Mouse (Mus musculus) MEL (cell line): ENCODE results near the gene Nr1h4. TPM values are rescaled to one million over a fixed set of nuclear protein-coding genes. Genes with fewer than 3 reads are reported as not detected.

Experiments used
- DNase-seq: peaks from one replicate; pipeline ENCODE4 v3.0.0; 2011; ENCODE audit warnings: low read depth, low spot score
- H3K27ac ChIP-seq: 2 replicates; pipeline ENCODE4 v1.5.1; 2012; ENCODE audit warnings: low read depth, mild to moderate bottlenecking, control low read depth, low read length, moderate library complexity; ENCODE audit not compliant: control insufficient read depth
- H3K27me3 ChIP-seq, 2 experiments: fragments of 150-350 bp in 1 of 2; sonication (generic) in 1 of 2; 2 replicates each; pipeline ENCODE4 v1.6.1; 2012; ENCODE audit warnings: low read length in 2 of 2, mild to moderate bottlenecking in 2 of 2, improper control_type of control experiment in 1 of 2, moderate library complexity in 1 of 2; ENCODE audit not compliant: insufficient read depth in 2 of 2, control insufficient read depth in 1 of 2
- H3K36me3 ChIP-seq, 2 experiments: 2 replicates each; pipeline ENCODE4 v1.6.1; 2012 to 2014; ENCODE audit warnings: low read length in 2 of 2, improper control_type of control experiment in 1 of 2, inconsistent platforms in 1 of 2, mild to moderate bottlenecking in 1 of 2; ENCODE audit not compliant: insufficient read depth in 2 of 2, control insufficient read depth in 1 of 2
- H3K4me1 ChIP-seq, 2 experiments: fragments of 150-350 bp in 1 of 2; sonication (generic) in 1 of 2; 2 replicates each; pipeline ENCODE4 v1.6.1; 2012; ENCODE audit warnings: low read length in 2 of 2, improper control_type of control experiment in 1 of 2, mild to moderate bottlenecking in 1 of 2; ENCODE audit not compliant: insufficient read depth in 2 of 2, control insufficient read depth in 1 of 2
- H3K4me3 ChIP-seq, 2 experiments: fragments of 150-350 bp in 1 of 2; sonication (generic) in 1 of 2; 2 replicates each; pipeline ENCODE4 v1.5.1; 2012; ENCODE audit warnings: low read depth in 2 of 2, low read length in 2 of 2, mild to moderate bottlenecking in 2 of 2, moderate library complexity in 2 of 2, control low read depth in 1 of 2, improper control_type of control experiment in 1 of 2; ENCODE audit not compliant: control insufficient read depth in 1 of 2, insufficient read depth in 1 of 2
- H3K79me2 ChIP-seq: 2 replicates; pipeline ENCODE4 v1.6.1; 2012; ENCODE audit warnings: mild to moderate bottlenecking, low read length, moderate library complexity; ENCODE audit not compliant: control insufficient read depth, poor library complexity, insufficient read depth
- H3K9ac ChIP-seq: 2 replicates; pipeline ENCODE4 v1.6.1; 2012; ENCODE audit warnings: low read depth, mild to moderate bottlenecking, control low read depth, low read length, moderate library complexity; ENCODE audit not compliant: control insufficient read depth, poor library complexity, severe bottlenecking
- H3K9me3 ChIP-seq: fragments of 150-350 bp; sonication (generic); replicated peaks from 2 replicates; pipeline ENCODE4 v1.6.1; 2012; ENCODE audit warnings: mild to moderate bottlenecking, low read length, improper control_type of control experiment, moderate library complexity; ENCODE audit not compliant: insufficient read depth
- CHD1 ChIP-seq: IDR thresholded peaks from 2 replicates; pipeline ENCODE4 v1.6.1; 2012; ENCODE audit warnings: low read depth, mild to moderate bottlenecking, inconsistent platforms, low read length, improper control_type of control experiment
- CHD2 ChIP-seq: IDR thresholded peaks from 2 replicates; pipeline ENCODE4 v1.6.1; 2011; ENCODE audit warnings: low read length, improper control_type of control experiment
- CTCF ChIP-seq, 3 experiments: IDR thresholded peaks in 2 of 3; conservative IDR thresholded peaks in 1 of 3; 2 replicates each; pipeline ENCODE4 v1.5.1; 2011 to 2012; ENCODE audit warnings: low read length in 3 of 3, low read depth in 2 of 3, mild to moderate bottlenecking in 2 of 3, improper control_type of control experiment in 1 of 3, inconsistent platforms in 1 of 3, mixed read lengths in 1 of 3, moderate library complexity in 1 of 3; ENCODE audit not compliant: control insufficient read depth in 1 of 3, insufficient read depth in 1 of 3, poor library complexity in 1 of 3, severe bottlenecking in 1 of 3
- E2F4 ChIP-seq: IDR thresholded peaks from 2 replicates; pipeline ENCODE4 v1.6.1; 2011; ENCODE audit warnings: low read depth, low read length, improper control_type of control experiment, borderline replicate concordance
- KAT2A ChIP-seq: conservative IDR thresholded peaks from 2 replicates; pipeline ENCODE4 v1.6.1; 2012; ENCODE audit warnings: low read depth, low read length, improper control_type of control experiment, inconsistent platforms
- MAFK ChIP-seq: IDR thresholded peaks from 2 replicates; pipeline ENCODE4 v1.6.1; 2011; ENCODE audit warnings: low read depth, mild to moderate bottlenecking, low read length, improper control_type of control experiment, borderline replicate concordance
- MAX ChIP-seq: IDR thresholded peaks from 2 replicates; pipeline ENCODE4 v1.6.1; 2011; ENCODE audit warnings: low read length, improper control_type of control experiment
- MAZ ChIP-seq: IDR thresholded peaks from 2 replicates; pipeline ENCODE4 v1.6.1; 2012; ENCODE audit warnings: low read depth, mild to moderate bottlenecking, inconsistent platforms, low read length, improper control_type of control experiment
- MEF2A ChIP-seq: IDR thresholded peaks from 2 replicates; pipeline ENCODE4 v1.6.1; 2014; ENCODE audit warnings: low read depth, mild to moderate bottlenecking, inconsistent platforms, low read length, improper control_type of control experiment; ENCODE audit not compliant: poor library complexity, insufficient replicate concordance, severe bottlenecking; ENCODE audit errors: extremely low read depth
- MYB ChIP-seq: IDR thresholded peaks from 2 replicates; pipeline ENCODE4 v1.6.1; 2011; ENCODE audit warnings: mild to moderate bottlenecking, low read depth, low read length, improper control_type of control experiment
- MYC ChIP-seq: IDR thresholded peaks from 2 replicates; pipeline ENCODE4 v1.6.1; 2011; ENCODE audit warnings: low read depth, mild to moderate bottlenecking, low read length, improper control_type of control experiment, moderate library complexity
- NELFE ChIP-seq: IDR thresholded peaks from 2 replicates; pipeline ENCODE4 v1.6.1; 2011; ENCODE audit warnings: low read depth, low read length, improper control_type of control experiment
- POLR2AphosphoS2 ChIP-seq: IDR thresholded peaks from 2 replicates; pipeline ENCODE4 v1.6.1; 2011; ENCODE audit warnings: low read length, improper control_type of control experiment
- POLR2AphosphoS5 ChIP-seq: IDR thresholded peaks from 2 replicates; pipeline ENCODE4 v1.6.1; 2012; ENCODE audit warnings: low read depth, borderline replicate concordance, mild to moderate bottlenecking, inconsistent platforms, low read length, moderate library complexity, mixed read lengths
- RCOR1 ChIP-seq: IDR thresholded peaks from 2 replicates; pipeline ENCODE4 v1.6.1; 2012; ENCODE audit warnings: low read depth, mild to moderate bottlenecking, inconsistent platforms, low read length, improper control_type of control experiment
- SIN3A ChIP-seq: IDR thresholded peaks from 2 replicates; pipeline ENCODE4 v1.6.1; 2012; ENCODE audit warnings: low read length, improper control_type of control experiment, inconsistent platforms
- SMC3 ChIP-seq: IDR thresholded peaks from 2 replicates; pipeline ENCODE4 v1.6.1; 2011; ENCODE audit warnings: low read depth, low read length, improper control_type of control experiment
- TAL1 ChIP-seq: IDR thresholded peaks from 2 replicates; pipeline ENCODE4 v1.6.1; 2012; ENCODE audit warnings: mild to moderate bottlenecking, inconsistent platforms, low read length, moderate library complexity, mixed read lengths
- TBP ChIP-seq: IDR thresholded peaks from 2 replicates; pipeline ENCODE4 v1.8.0; 2011; ENCODE audit warnings: low read depth, low read length, improper control_type of control experiment
- TCF12 ChIP-seq: IDR thresholded peaks from 2 replicates; pipeline ENCODE4 v1.6.1; 2014; ENCODE audit warnings: low read depth, mild to moderate bottlenecking, inconsistent platforms, low read length, improper control_type of control experiment, moderate library complexity
- USF2 ChIP-seq, 2 experiments: IDR thresholded peaks; 2 replicates each; pipeline ENCODE4 v1.6.1; 2011 to 2012; ENCODE audit warnings: improper control_type of control experiment in 2 of 2, low read length in 2 of 2, borderline replicate concordance in 1 of 2, inconsistent platforms in 1 of 2, low read depth in 1 of 2, mild to moderate bottlenecking in 1 of 2; ENCODE audit not compliant: insufficient read depth in 1 of 2
- ZC3H11A ChIP-seq: IDR thresholded peaks from 2 replicates; pipeline ENCODE4 v1.6.1; 2012; ENCODE audit warnings: low read depth, mild to moderate bottlenecking, inconsistent platforms, low read length, improper control_type of control experiment
- ZMIZ1 ChIP-seq: IDR thresholded peaks from 2 replicates; pipeline ENCODE4 v1.6.1; 2012; ENCODE audit warnings: low read depth, mild to moderate bottlenecking, inconsistent platforms, low read length, improper control_type of control experiment, moderate library complexity
- polyA plus RNA-seq, 2 experiments: library from polyadenylated mRNA; stranded (reverse) in 1 of 2; unstranded in 1 of 2; fragments of >175 nt in 1 of 2; fragments of >200 nt in 1 of 2; gene quantifications; 2 replicates each; pipeline versions ENCODE4 v1.2.1 to v1.2.4; 2012; ENCODE audit warnings: low replicate concordance in 2 of 2, low read depth in 1 of 2; ENCODE audit not compliant: insufficient read length in 2 of 2, insufficient read depth in 1 of 2, missing spikeins in 1 of 2
- total RNA-seq: library from RNA; depleted of rRNA; stranded (reverse); fragments of 300-350 nt; gene quantifications from 2 replicates; pipeline ENCODE4 v1.2.3, GENCODE M21; 2012

Gene Nr1h4
- total and polyA plus RNA-seq, 3 experiments, result not detected

DNA sequence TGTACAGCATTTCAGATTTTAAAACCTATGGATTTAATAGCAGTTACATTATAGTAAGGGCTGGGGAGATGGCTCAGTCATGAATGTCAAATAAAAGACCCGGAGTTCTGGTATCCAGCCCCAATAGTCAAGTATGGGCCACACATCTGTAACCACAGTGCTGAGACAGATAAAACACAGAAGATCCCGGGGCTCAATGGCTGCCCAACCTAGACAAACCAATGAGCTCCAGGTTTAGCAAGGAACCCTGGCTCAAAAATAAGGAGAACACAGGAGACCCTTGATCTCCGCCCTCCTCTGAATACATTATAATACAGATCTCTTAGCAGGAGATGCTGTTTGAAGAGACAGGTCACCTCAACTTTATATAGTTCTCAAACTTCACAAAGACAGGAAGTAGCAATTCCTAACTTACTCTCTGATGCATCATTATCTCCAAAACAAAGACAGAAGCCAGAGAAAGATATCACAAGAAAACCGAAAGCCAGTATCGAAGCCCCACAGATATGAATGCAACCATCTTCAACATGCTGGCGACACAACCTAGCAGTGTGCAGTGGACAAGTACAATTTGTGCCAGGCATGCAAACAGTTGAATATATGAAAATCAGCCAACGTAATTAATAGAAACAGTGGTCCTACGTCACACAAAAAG, 110.8 kb downstream of the Nr1h4 start (continued):
- TF ChIP-seq ZMIZ1 (no peak), CTCF (IDR thresholded peaks at IDR 0.05 in 2 of 3, conservative IDR thresholded peaks at IDR 0.05 in 1 of 3; ENCODE audit: control insufficient read depth in 1 of 3, insufficient read depth in 1 of 3, low read depth in 2 of 3, low read length in 3 of 3, poor library complexity in 1 of 3, severe bottlenecking in 1 of 3) (no peak), MYB (peak; percentile 60; the same call in 1 of the 2 replicates)

DNA sequence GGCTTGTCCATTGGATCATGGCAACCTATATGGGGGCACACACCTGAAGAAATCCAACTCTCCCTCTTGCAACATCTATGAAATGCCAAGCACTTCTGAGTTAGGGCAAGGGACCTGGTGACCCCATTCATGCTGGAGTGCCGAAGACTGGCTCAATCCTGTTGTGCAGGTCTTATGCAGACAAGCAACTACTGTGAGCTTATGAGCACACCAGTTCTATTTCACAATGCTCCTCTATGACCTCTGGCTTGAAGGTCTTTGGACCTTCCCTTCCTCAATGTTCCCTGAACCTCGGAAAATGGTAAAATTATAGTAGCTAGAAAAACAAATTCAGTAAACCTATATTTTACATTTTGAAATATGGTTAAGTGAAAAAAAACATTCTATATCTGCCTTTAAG, 115.4 kb downstream of the Nr1h4 start:
- TF ChIP-seq USF2 (IDR thresholded peaks at IDR 0.05; ENCODE audit: borderline replicate concordance in 1 of 2, insufficient read depth in 1 of 2, low read depth in 1 of 2, low read length in 2 of 2), result no peak
- TF ChIP-seq MYC, result no peak
- Histone ChIP-seq H3K4me1 (peaks cover 2 to 6% of the 10 kb centered on the region in 2 experiments; a peak in 3 of 4 replicates), H3K4me3 (no peak overlapping the region), H3K9me3 (no peaks in the 10 kb centered on the region), H3K36me3 (peaks cover 7 to 10% of the 10 kb centered on the region in 2 experiments), H3K79me2 (no peaks in the 10 kb centered on the region), H3K27me3 (no peaks in the 10 kb centered on the region), H3K27ac (no peak overlapping the region), H3K9ac (no peak overlapping the region)
- no peak for DNase-seq

DNA sequence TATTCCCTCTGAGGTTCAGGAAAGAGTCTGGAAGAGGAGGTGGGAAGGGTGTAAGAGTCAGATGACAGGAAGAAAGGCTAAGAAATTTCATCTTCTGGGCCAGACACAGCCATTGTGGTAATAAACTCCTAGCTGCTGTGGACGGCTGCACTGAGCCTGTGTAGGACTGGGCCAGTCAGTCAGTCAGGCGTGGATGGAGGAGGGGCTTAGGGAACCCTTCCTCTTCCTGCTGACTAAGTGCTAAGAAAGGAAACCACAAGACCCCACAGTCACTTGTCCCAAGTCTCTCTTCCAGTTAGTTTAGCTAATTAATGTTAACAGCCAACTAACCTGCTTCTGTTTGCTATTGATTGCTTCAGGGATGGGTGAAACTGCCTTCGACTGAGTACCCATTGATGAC, 117.9 kb downstream of the Nr1h4 start:
- TF ChIP-seq TCF12, result no peak
- TF ChIP-seq MAFK, result no peak
- TF ChIP-seq TBP, result no peak
- Histone ChIP-seq H3K9ac (no peak overlapping the region), H3K27me3 (no peaks in the 10 kb centered on the region), H3K36me3 (peaks cover 0 to 3% of the 10 kb centered on the region in 2 experiments; a peak in 2 of 4 replicates), H3K9me3 (no peaks in the 10 kb centered on the region), H3K4me1 (no peaks in the 10 kb centered on the region), H3K4me3 (no peak overlapping the region), H3K27ac (no peak overlapping the region), H3K79me2 (no peaks in the 10 kb centered on the region)
- DNase-seq, result no peak

DNA sequence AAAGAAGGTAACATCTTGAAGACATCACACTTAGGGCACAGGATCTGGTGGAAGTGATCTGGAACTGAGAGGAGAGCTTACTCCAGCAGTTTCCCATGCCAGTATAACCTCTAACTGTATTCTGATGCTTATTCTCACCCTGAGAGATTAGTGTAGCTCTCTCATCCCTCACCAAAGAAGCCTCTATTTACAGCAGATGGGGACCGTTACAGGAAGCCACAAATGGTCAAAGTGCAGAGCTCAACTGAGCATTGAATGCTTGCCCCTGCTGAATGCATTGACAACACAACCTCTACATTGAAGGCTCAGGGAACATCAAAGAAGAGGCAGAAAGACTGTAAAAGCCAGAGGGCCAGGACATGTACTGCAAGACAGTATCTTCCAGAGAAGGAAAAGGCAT, 125.8 kb downstream of the Nr1h4 start:
- DNase-seq, result no peak
- H3K27me3 ChIP-seq, result no peaks in the 10 kb centered on the region
- no peaks in the 10 kb centered on the region for H3K9me3 ChIP-seq
- H3K4me3 ChIP-seq, result no peak overlapping the region
- no peaks in the 10 kb centered on the region; a peak in 1 of 4 replicates for H3K4me1 ChIP-seq
- peaks cover 0 to 2% of the 10 kb centered on the region in 2 experiments; a peak in 2 of 4 replicates for H3K36me3 ChIP-seq
- TF ChIP-seq POLR2AphosphoS5, result no peak
- TF ChIP-seq MYB, result no peak
- no peak for TF ChIP-seq CHD2
- no peak for TF ChIP-seq KAT2A
- TF ChIP-seq SMC3, result no peak
- TF ChIP-seq SIN3A, result no peak
- no peak for TF ChIP-seq MEF2A
- TF ChIP-seq NELFE, result no peak
- no peak for TF ChIP-seq ZC3H11A
- TF ChIP-seq E2F4, result no peak
- no peak for TF ChIP-seq CHD1
- TF ChIP-seq MAZ, result no peak
- TF ChIP-seq MAX, result no peak
- TF ChIP-seq TAL1, result no peak
- no peak for TF ChIP-seq RCOR1
- TF ChIP-seq POLR2AphosphoS2, result no peak
- no peak for TF ChIP-seq TCF12
- H3K9ac ChIP-seq, result no peak overlapping the region
- no peaks in the 10 kb centered on the region for H3K79me2 ChIP-seq
- no peak overlapping the region for H3K27ac ChIP-seq
